8 mouse cellular contexts compared by ENCODE assay signal in the genomic region with DNA sequence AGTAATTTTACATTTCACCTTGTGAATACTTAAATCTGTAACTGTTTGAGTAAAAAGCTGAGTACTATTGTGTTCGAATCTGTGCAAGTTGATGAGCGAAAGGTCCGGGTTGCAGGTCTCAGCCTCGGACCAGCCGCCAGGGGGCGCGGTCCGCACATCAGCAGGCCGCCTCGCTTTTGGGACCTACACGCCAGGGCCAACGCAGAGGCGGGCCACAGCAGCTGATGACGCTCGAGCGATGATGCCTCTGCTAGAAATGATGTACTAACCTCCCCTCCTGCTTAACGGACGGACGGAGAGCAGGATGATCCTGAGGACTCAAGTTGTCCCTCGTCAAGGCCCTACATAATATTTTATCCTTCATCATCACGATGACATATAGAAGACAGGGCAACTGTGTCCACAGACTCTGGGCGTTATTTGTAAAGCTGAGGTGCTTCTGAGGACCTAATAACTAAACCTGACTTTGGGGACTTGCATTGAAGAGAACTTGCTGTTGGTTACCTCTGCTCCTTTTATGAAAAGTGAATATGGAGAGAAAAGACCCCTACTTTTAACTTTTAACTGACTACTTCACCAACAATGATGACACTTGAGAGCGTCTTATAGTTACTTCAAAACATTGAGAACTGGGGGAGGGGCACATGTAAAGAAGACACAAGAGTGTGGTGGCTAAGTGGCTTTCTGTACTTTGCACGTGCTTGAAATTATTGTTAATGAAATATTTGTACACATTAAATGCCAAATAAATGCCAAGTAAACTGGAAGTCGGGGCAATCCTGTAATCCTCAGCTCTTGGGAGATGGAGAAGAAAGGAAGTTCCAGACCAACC. TPM values are rescaled to one million over a fixed set of nuclear protein-coding genes. Genes with fewer than 3 reads are reported as not detected.
DNase-seq lines count a peak whose midpoint lies in the region; ATAC-seq and TF ChIP-seq lines count a peak whose summit lies in the region.

No protein-coding gene starts in this region.

- H3K9me3 ChIP-seq in CH12.LX (replicated peaks; ENCODE audit: low read length): no peaks in the 10 kb centered on the region
- no peaks in the 10 kb centered on the region for H3K9me3 ChIP-seq in forebrain, embryonic 11.5 days (ENCODE audit: control insufficient read depth, low read length)
- no peaks in the 10 kb centered on the region for H3K9me3 ChIP-seq in heart, embryonic 15.5 days (replicated peaks)
- no peaks in the 10 kb centered on the region for H3K9me3 ChIP-seq in liver, embryonic 12.5 days (replicated peaks)
- no peaks in the 10 kb centered on the region for H3K9me3 ChIP-seq in stomach, embryonic 14.5 days (ENCODE audit: control insufficient read depth, low read depth, low read length)

- H3K27ac ChIP-seq in CH12.LX (ENCODE audit: insufficient read depth, low read depth): peak overlapping the region; percentile 45
- no peak overlapping the region for H3K27ac ChIP-seq in forebrain, embryonic 11.5 days (ENCODE audit: low read depth, low read length)
- peak overlapping the region; percentile 43 for H3K27ac ChIP-seq in heart, embryonic 15.5 days
- H3K27ac ChIP-seq in liver, embryonic 12.5 days: peak overlapping the region; percentile 75
- H3K27ac ChIP-seq in stomach, embryonic 14.5 days (ENCODE audit: low read length): no peak overlapping the region

- H3K36me3 ChIP-seq in CH12.LX (replicated peaks in 1 of 2; ENCODE audit: control insufficient read depth in 1 of 2, insufficient read depth in 1 of 2, low read length in 1 of 2): peaks cover 25 to 29% of the 10 kb centered on the region in 2 experiments
- H3K36me3 ChIP-seq in forebrain, embryonic 11.5 days (ENCODE audit: control insufficient read depth, insufficient read depth, low read length): no peaks in the 10 kb centered on the region; the same call in 1 of the 2 replicates
- peaks cover 21% of the 10 kb centered on the region; the same call in 1 of the 2 replicates for H3K36me3 ChIP-seq in heart, embryonic 15.5 days
- H3K36me3 ChIP-seq in liver, embryonic 12.5 days: peaks cover 29% of the 10 kb centered on the region
- H3K36me3 ChIP-seq in myocyte (ENCODE audit: control insufficient read depth, insufficient read depth): peaks cover 14% of the 10 kb centered on the region
- peaks cover 24% of the 10 kb centered on the region for H3K36me3 ChIP-seq in stomach, embryonic 14.5 days (ENCODE audit: control insufficient read depth, insufficient read depth, low read length)

- H3K9ac ChIP-seq in CH12.LX (ENCODE audit: insufficient read depth, low read depth): peak overlapping the region; percentile 35
- no peak overlapping the region for H3K9ac ChIP-seq in forebrain, embryonic 11.5 days (ENCODE audit: low read length)
- H3K9ac ChIP-seq in heart, embryonic 15.5 days: peak overlapping the region; percentile 26; the same call in 1 of the 2 replicates
- H3K9ac ChIP-seq in liver, embryonic 12.5 days: peak overlapping the region; percentile 53
- 0 out of 2 replicates have a peak overlapping the region, but pooled peaks have one; percentile 29 for H3K9ac ChIP-seq in stomach, embryonic 14.5 days (replicated peaks; ENCODE audit: low read depth, low read length)

- no peak overlapping the region for H3ac ChIP-seq in myocyte (ENCODE audit: control insufficient read depth, insufficient read length)

- no peak for TF ChIP-seq POLR2A in CH12.LX (IDR thresholded peaks at IDR 0.05; ENCODE audit: low read depth, low read length)
- TF ChIP-seq POLR2A in myocyte (IDR thresholded peaks at IDR 0.05; ENCODE audit: insufficient read length, low read depth): peak; percentile 52

- TF ChIP-seq EP300 in CH12.LX (IDR thresholded peaks at IDR 0.05; ENCODE audit: low read length): no peak

- in situ Hi-C loops in CH12.LX (cut with MboI; ENCODE audit: low pct_ligation_motif_present, low pct_unique_long_range_greater_than_20kb, low sequenced_read_pairs): loop anchor here (10.0 to 25.0 kb wide), 3 partner anchors 1380 to 1562 kb away; partner anchors contain the start of genes Hist1h2ag, Hist1h2bj, Hist1h4i and Zfp184

- DNase-seq in CH12.LX (ENCODE audit: extremely low read depth): peak; percentile 96
- peak; percentile 87 for DNase-seq in c-Kit-negative CD71-positive TER-119-positive erythroid progenitor cells, embryonic 14.5 days (ENCODE audit: low read depth, low spot score)
- DNase-seq in forebrain, embryonic 11.5 days (ENCODE audit: low spot score): peak; percentile 97
- DNase-seq in kidney, postnatal 14 days: peak; percentile 94

- TF ChIP-seq RAD21 in CH12.LX (IDR thresholded peaks at IDR 0.05; ENCODE audit: low read depth, low read length): no peak

- H3K4me1 ChIP-seq in CH12.LX (ENCODE audit: control insufficient read depth in 1 of 2, insufficient read depth in 2 of 2): peaks cover 5 to 29% of the 10 kb centered on the region in 2 experiments
- H3K4me1 ChIP-seq in forebrain, embryonic 11.5 days (replicated peaks; ENCODE audit: control insufficient read depth, insufficient read depth, low read length): 0 out of 2 replicates have a peak, but pooled peaks cover 1% of the 10 kb centered on the region
- H3K4me1 ChIP-seq in heart, embryonic 15.5 days (replicated peaks): peaks cover 28% of the 10 kb centered on the region
- H3K4me1 ChIP-seq in liver, embryonic 12.5 days: peaks cover 62% of the 10 kb centered on the region
- peaks cover 3% of the 10 kb centered on the region; the same call in 1 of the 2 replicates for H3K4me1 ChIP-seq in stomach, embryonic 14.5 days (ENCODE audit: control insufficient read depth, insufficient read depth, low read length)

- dilution Hi-C loops in CH12.LX (cut with MboI; ENCODE audit: extremely low pct_ligation_motif_present, extremely low pct_unique_long_range_greater_than_20kb, low sequenced_read_pairs): no loop called here

- H3K79me2 ChIP-seq in CH12.LX (replicated peaks; ENCODE audit: control insufficient read depth, extremely low read depth, insufficient read depth, poor library complexity, severe bottlenecking) (peaks cover 26% of the 10 kb centered on the region), myocyte (ENCODE audit: control insufficient read depth, insufficient read depth) (peaks cover 19% of the 10 kb centered on the region)

- 2% methylated on average over 25 of the region's 25 CpGs for WGBS in forebrain, embryonic 11.5 days
- WGBS in heart, embryonic 15.5 days: 3% methylated on average over 25 of the region's 25 CpGs
- WGBS in liver, embryonic 12.5 days (ENCODE audit: insufficient replicate concordance): under 1% methylated on average over 25 of the region's 25 CpGs
- WGBS in stomach, embryonic 14.5 days: 2% methylated on average over 25 of the region's 25 CpGs

- TF ChIP-seq CTCF in CH12.LX (conservative IDR thresholded peaks at IDR 0.05 in 1 of 2, IDR thresholded peaks at IDR 0.05 in 1 of 2; ENCODE audit: low read depth in 2 of 2, low read length in 2 of 2): peak in 1 of 2 experiments; percentile 52; a peak in 2 of 4 replicates

- H3K27me3 ChIP-seq in CH12.LX (replicated peaks) (no peaks in the 10 kb centered on the region), myocyte (ENCODE audit: control insufficient read depth, insufficient read depth, insufficient read length) (no peaks in the 10 kb centered on the region)
- no peaks in the 10 kb centered on the region for H3K27me3 ChIP-seq in forebrain, embryonic 11.5 days (ENCODE audit: control insufficient read depth, insufficient read depth, low read length)
- no peaks in the 10 kb centered on the region for H3K27me3 ChIP-seq in heart, embryonic 15.5 days
- H3K27me3 ChIP-seq in liver, embryonic 12.5 days (replicated peaks): no peaks in the 10 kb centered on the region
- H3K27me3 ChIP-seq in stomach, embryonic 14.5 days (ENCODE audit: control insufficient read depth, insufficient read depth, low read length): no peaks in the 10 kb centered on the region

- peak; percentile 83 for ATAC-seq in forebrain, embryonic 11.5 days (replicated peaks; ENCODE audit: low FRiP score)
- ATAC-seq in heart, embryonic 15.5 days (replicated peaks; ENCODE audit: insufficient number of reproducible peaks, insufficient read depth, low FRiP score, low read depth): peak; percentile 84
- peak; percentile 68 for ATAC-seq in liver, embryonic 12.5 days
- ATAC-seq in stomach, embryonic 14.5 days (ENCODE audit: insufficient number of reproducible peaks, insufficient read depth, low FRiP score, low read depth): peak; percentile 69

- H3K4me2 ChIP-seq in CH12.LX (ENCODE audit: insufficient read depth, low read depth, poor library complexity, severe bottlenecking) (peak overlapping the region; percentile 80), myocyte (ENCODE audit: low read depth) (peak overlapping the region; percentile 89)
- peak overlapping the region; percentile 70 for H3K4me2 ChIP-seq in forebrain, embryonic 11.5 days (ENCODE audit: low read depth, low read length, severe bottlenecking)
- H3K4me2 ChIP-seq in heart, embryonic 15.5 days: peak overlapping the region; percentile 81
- peak overlapping the region; percentile 90 for H3K4me2 ChIP-seq in liver, embryonic 12.5 days
- H3K4me2 ChIP-seq in stomach, embryonic 14.5 days (replicated peaks; ENCODE audit: low read depth, low read length): peak overlapping the region; percentile 62

- peak overlapping the region; percentile 50 to 93 (median 84) for H3K4me3 ChIP-seq in CH12.LX (replicated peaks in 1 of 3; ENCODE audit: low read depth in 2 of 3, low read length in 2 of 3, poor library complexity in 1 of 3)
- H3K4me3 ChIP-seq in forebrain, embryonic 11.5 days (ENCODE audit: low read depth, low read length): peak overlapping the region; percentile 91
- H3K4me3 ChIP-seq in heart, embryonic 15.5 days: peak overlapping the region; percentile 96
- peak overlapping the region; percentile 88 for H3K4me3 ChIP-seq in liver, embryonic 12.5 days
- H3K4me3 ChIP-seq in myocyte: peak overlapping the region; percentile 97
- peak overlapping the region; percentile 82 for H3K4me3 ChIP-seq in stomach, embryonic 14.5 days (ENCODE audit: low read depth, low read length)

RNA-seq across cellular contexts. Expression of gene Abt1, which starts 1.0 kb away (rescaled TPM):
- total RNA-seq in CH12.LX (2012; rRNA removed) (10.1 and 13.1 TPM in 2 replicates), CH12.LX (2014; rRNA removed) (14.4 and 15.4 TPM in 2 replicates)
- polyA plus RNA-seq in CH12.LX (2012; ENCODE audit: insufficient read length, low read depth) (11.7 and 12.9 TPM in 2 replicates), myocyte (2012; fragmentation: generic; extraction: Trizol) (7.4 TPM)
- polyA plus RNA-seq in forebrain, embryonic 11.5 days (2014; fragmentation: Nextera tagmentation; extraction: Ambion mirVana): 13.0 and 13.5 TPM in 2 replicates
- 8.1 and 8.2 TPM in 2 replicates for polyA plus RNA-seq in heart, embryonic 15.5 days (2015; fragmentation: Nextera tagmentation; extraction: Ambion mirVana)
- 8.8 and 9.6 TPM in 2 replicates for polyA plus RNA-seq in liver, embryonic 12.5 days (2016; fragmentation: Nextera tagmentation; extraction: Ambion mirVana)
- polyA plus RNA-seq in stomach, embryonic 14.5 days (2014; fragmentation: Nextera tagmentation; extraction: Ambion mirVana): 12.0 and 12.4 TPM in 2 replicates

RNA-seq across cellular contexts. Expression of gene Btn1a1, which starts 41.0 kb away (rescaled TPM):
- total RNA-seq in CH12.LX (2012; rRNA removed) (0.38 and 0.51 TPM in 2 replicates), CH12.LX (2014; rRNA removed) (0.20 TPM in 2 replicates)
- polyA plus RNA-seq in CH12.LX (2012; ENCODE audit: insufficient read length, low read depth) (0.08 and 0.21 TPM in 2 replicates), myocyte (2012; fragmentation: generic; extraction: Trizol) (0.02 TPM)
- 0.17 and 0.19 TPM in 2 replicates for polyA plus RNA-seq in forebrain, embryonic 11.5 days (2014; fragmentation: Nextera tagmentation; extraction: Ambion mirVana)
- polyA plus RNA-seq in heart, embryonic 15.5 days (2015; fragmentation: Nextera tagmentation; extraction: Ambion mirVana): 0.85 and 1.4 TPM in 2 replicates
- 1.9 and 2.5 TPM in 2 replicates for polyA plus RNA-seq in liver, embryonic 12.5 days (2016; fragmentation: Nextera tagmentation; extraction: Ambion mirVana)
- 0.17 TPM in 1 of 2 replicates, not detected in the other for polyA plus RNA-seq in stomach, embryonic 14.5 days (2014; fragmentation: Nextera tagmentation; extraction: Ambion mirVana)

RNA-seq across cellular contexts. Expression of gene Zfp322a, which starts 55.7 kb away (rescaled TPM):
- total RNA-seq in CH12.LX (2012; rRNA removed): 10.3 and 12.3 TPM in 2 replicates
- 17.7 and 20.0 TPM in 2 replicates for total RNA-seq in CH12.LX (2014; rRNA removed)
- polyA plus RNA-seq in CH12.LX (2012; ENCODE audit: insufficient read length, low read depth): 10.3 and 10.5 TPM in 2 replicates
- polyA plus RNA-seq in forebrain, embryonic 11.5 days (2014; fragmentation: Nextera tagmentation; extraction: Ambion mirVana): 61.9 and 72.7 TPM in 2 replicates
- polyA plus RNA-seq in heart, embryonic 15.5 days (2015; fragmentation: Nextera tagmentation; extraction: Ambion mirVana): 33.4 and 39.1 TPM in 2 replicates
- polyA plus RNA-seq in liver, embryonic 12.5 days (2016; fragmentation: Nextera tagmentation; extraction: Ambion mirVana): 19.5 and 21.6 TPM in 2 replicates
- 4.3 TPM for polyA plus RNA-seq in myocyte (2012; fragmentation: generic; extraction: Trizol)
- polyA plus RNA-seq in stomach, embryonic 14.5 days (2014; fragmentation: Nextera tagmentation; extraction: Ambion mirVana): 44.3 and 49.8 TPM in 2 replicates

Comparison
In these comparisons a context has a peak if more than half of its experiments do, and no peak if none do; other contexts are left out.
1. H3K27ac ChIP-seq: peak in CH12.LX (single experiment), heart, embryonic 15.5 days (single experiment) and liver, embryonic 12.5 days (single experiment); none in forebrain, embryonic 11.5 days (single experiment) and stomach, embryonic 14.5 days (single experiment).
2. Peak in every context shown above with its lines, with median percentiles within 50 percentile points of each other: DNase-seq, H3K4me2 ChIP-seq, H3K4me3 ChIP-seq and ATAC-seq.